Mouse (Mus musculus) ES-E14 (cell line): Measurements from ENCODE around the gene St3gal5. TPM values are rescaled to one million over a fixed set of nuclear protein-coding genes. Genes with fewer than 3 reads are reported as not detected.

Experiments used
- DNase-seq: peaks from one replicate; pipeline ENCODE4 v3.0.0-alpha.2; 2013; ENCODE audit warnings: low read depth, low spot score
- H3K27ac ChIP-seq: 2 replicates; pipeline ENCODE4 v1.5.1; 2012; ENCODE audit warnings: low read depth, mild to moderate bottlenecking, low read length, moderate library complexity, mixed read lengths; ENCODE audit not compliant: poor library complexity, insufficient read depth, severe bottlenecking
- H3K36me3 ChIP-seq: 2 replicates; pipeline ENCODE4 v1.6.1; 2012; ENCODE audit warnings: mild to moderate bottlenecking, low read length, moderate library complexity, mixed read lengths; ENCODE audit not compliant: control insufficient read depth, poor library complexity, insufficient read depth, severe bottlenecking
- H3K4me1 ChIP-seq, 2 experiments: fragments of 150-350 bp in 1 of 2; sonication (generic) in 1 of 2; 2 replicates each; pipeline ENCODE4 v1.6.1; 2012; ENCODE audit warnings: low read length in 2 of 2, mild to moderate bottlenecking in 1 of 2, mixed read lengths in 1 of 2; ENCODE audit not compliant: control insufficient read depth in 2 of 2, insufficient read depth in 2 of 2, poor library complexity in 1 of 2
- H3K4me3 ChIP-seq, 2 experiments: fragments of 150-350 bp in 1 of 2; sonication (generic) in 1 of 2; 2 replicates each; pipeline ENCODE4 v1.5.1; 2012; ENCODE audit warnings: low read length in 2 of 2, low read depth in 1 of 2, mild to moderate bottlenecking in 1 of 2, mixed read lengths in 1 of 2; ENCODE audit not compliant: insufficient read depth in 1 of 2, poor library complexity in 1 of 2, severe bottlenecking in 1 of 2
- H3K9ac ChIP-seq: 2 replicates; pipeline ENCODE4 v1.6.1; 2012; ENCODE audit warnings: low read depth, mild to moderate bottlenecking, low read length, mixed read lengths; ENCODE audit not compliant: poor library complexity, insufficient read depth, severe bottlenecking
- H3K9me3 ChIP-seq: fragments of 150-350 bp; sonication (generic); 2 replicates; pipeline ENCODE4 v1.6.1; 2012; ENCODE audit warnings: low read depth, mild to moderate bottlenecking, low read length; ENCODE audit not compliant: control insufficient read depth, insufficient read depth
- CHD2 ChIP-seq: IDR thresholded peaks from 2 replicates; pipeline ENCODE4 v1.6.1; 2014; ENCODE audit warnings: mild to moderate bottlenecking, low read depth, low read length, inconsistent platforms
- HCFC1 ChIP-seq: IDR thresholded peaks from 2 replicates; pipeline ENCODE4 v1.6.1; 2012; ENCODE audit warnings: low read length, inconsistent platforms, borderline replicate concordance; ENCODE audit not compliant: insufficient read depth
- MAFK ChIP-seq: IDR thresholded peaks from 2 replicates; pipeline ENCODE4 v1.6.1; 2014; ENCODE audit warnings: mild to moderate bottlenecking, low read depth, low read length, inconsistent platforms; ENCODE audit not compliant: insufficient read depth
- ZC3H11A ChIP-seq: IDR thresholded peaks from 2 replicates; pipeline ENCODE4 v1.6.1; 2012; ENCODE audit warnings: low read depth, mild to moderate bottlenecking, inconsistent platforms, low read length, borderline replicate concordance
- ZNF384 ChIP-seq: IDR thresholded peaks from 2 replicates; pipeline ENCODE4 v1.6.1; 2012; ENCODE audit warnings: low read depth, low read length, inconsistent platforms
- in situ Hi-C, 2 experiments: fragments of 600-800 bp; cut with MboI; formaldehyde crosslinking; loops; one replicate each; pipeline ENCODE4 v1.15.1; 2025; ENCODE audit warnings: low sequenced_read_pairs in 2 of 2, inconsistent platforms in 1 of 2; ENCODE audit not compliant: unreplicated experiment in 2 of 2
- total RNA-seq: library from RNA; depleted of rRNA; stranded (reverse); fragments of 300-350 nt; gene quantifications from 2 replicates; pipeline ENCODE4 v1.2.3, GENCODE M21; 2012

The St3gal5 gene
- total RNA-seq, 1 experiment, result 13.3 TPM

- TF ChIP-seq CHD2, result no peak
- no peak for TF ChIP-seq ZNF384
- no peak for TF ChIP-seq ZC3H11A
- no peak for TF ChIP-seq HCFC1
- TF ChIP-seq MAFK, result no peak
- in situ Hi-C loops, result no loop called here
- H3K4me3 ChIP-seq, result no peak overlapping the region
Observed at GRCm38 (mm10) chr6:72177417-72177816, 80.0 kb downstream of the St3gal5 start.

GRCm38 (mm10) chr6:72179006-72179405 lies 81.6 kb downstream of the St3gal5 start:
- Histone ChIP-seq H3K27ac (no peak overlapping the region), H3K9ac (no peak overlapping the region), H3K4me1 (no peaks in the 10 kb centered on the region), H3K36me3 (no peaks in the 10 kb centered on the region), H3K9me3 (no peaks in the 10 kb centered on the region), H3K4me3 (no peak overlapping the region)
- TF ChIP-seq MAFK (no peak), HCFC1 (no peak)
- no peak for DNase-seq
- in situ Hi-C loops, result no loop called here

More at GRCm38 (mm10) chr6:72177417-72177816, 80.0 kb downstream of the St3gal5 start:
- Histone ChIP-seq H3K27ac (no peak overlapping the region), H3K9ac (no peak overlapping the region), H3K4me1 (no peaks in the 10 kb centered on the region), H3K36me3 (no peaks in the 10 kb centered on the region), H3K9me3 (no peaks in the 10 kb centered on the region)
- DNase-seq, result no peak

GRCm38 (mm10) chr6:72179562-72180502 lies 82.4 kb downstream of the St3gal5 start:
- DNase-seq, result no peak
- Histone ChIP-seq H3K4me3 (no peak overlapping the region), H3K27ac (no peak overlapping the region), H3K9ac (no peak overlapping the region), H3K4me1 (no peaks in the 10 kb centered on the region), H3K9me3 (no peaks in the 10 kb centered on the region), H3K36me3 (no peaks in the 10 kb centered on the region)
- TF ChIP-seq MAFK, result no peak
- TF ChIP-seq CHD2, result no peak
- TF ChIP-seq ZC3H11A, result no peak
- TF ChIP-seq ZNF384, result no peak
- TF ChIP-seq HCFC1, result no peak
- in situ Hi-C loops, result loop anchor here (10.0 kb wide), 2 partner anchors 55 to 65 kb away; partner anchors contain the start of gene Atoh8 (in 1 of the 2)

GRCm38 (mm10) chr6:72184576-72184975 lies 87.2 kb downstream of the St3gal5 start:
- Histone ChIP-seq H3K9me3 (no peaks in the 10 kb centered on the region), H3K9ac (no peak overlapping the region), H3K27ac (no peak overlapping the region), H3K4me3 (no peak overlapping the region), H3K4me1 (peaks cover 0 to 2% of the 10 kb centered on the region in 2 experiments; a peak in 1 of 4 replicates), H3K36me3 (no peaks in the 10 kb centered on the region)
- in situ Hi-C loops, result loop anchor here (10.0 kb wide), 2 partner anchors 50 to 60 kb away; partner anchors contain the start of gene Atoh8 (in 1 of the 2)
- no peak for DNase-seq
- TF ChIP-seq CHD2 (no peak), MAFK (no peak), HCFC1 (no peak), ZNF384 (no peak), ZC3H11A (no peak)
